Mouse (Mus musculus) erythroblast, embryonic 14.5 days (primary cell): ENCODE measurements around the gene Sde2. TPM values are rescaled to one million over a fixed set of nuclear protein-coding genes. Genes with fewer than 3 reads are reported as not detected.

Experiments used
- H3K27me3 ChIP-seq: 2 replicates; pipeline ENCODE4 v1.6.1; 2012; ENCODE audit warnings: inconsistent platforms; ENCODE audit not compliant: control insufficient read depth
- H3K36me3 ChIP-seq: 2 replicates; pipeline ENCODE4 v1.6.1; 2012; ENCODE audit warnings: mild to moderate bottlenecking, inconsistent platforms; ENCODE audit not compliant: control insufficient read depth
- H3K4me1 ChIP-seq: 2 replicates; pipeline ENCODE4 v1.6.1; 2012; ENCODE audit warnings: inconsistent platforms; ENCODE audit not compliant: control insufficient read depth
- H3K4me3 ChIP-seq: replicated peaks from 2 replicates; pipeline ENCODE3; 2012; ENCODE audit warnings: moderate library complexity, mild to moderate bottlenecking, inconsistent platforms
- H3K9me3 ChIP-seq: 2 replicates; pipeline ENCODE4 v1.6.1; 2012; ENCODE audit warnings: low read length, inconsistent platforms, mixed read lengths; ENCODE audit not compliant: control insufficient read depth
- GATA1 ChIP-seq: IDR thresholded peaks from 2 replicates; pipeline ENCODE4 v1.6.1; 2012; ENCODE audit warnings: low read length, inconsistent platforms, mixed read lengths
- TAL1 ChIP-seq: IDR thresholded peaks from 3 replicates; pipeline ENCODE4 v1.6.1; 2012; ENCODE audit warnings: low read length, inconsistent platforms, mixed read lengths
- polyA plus RNA-seq: library from polyadenylated mRNA; stranded (reverse); fragments of >175 nt; gene quantifications from 2 replicates; pipeline ENCODE4 v1.2.3, GENCODE M21; 2012

Gene Sde2
- polyA plus RNA-seq, 1 experiment = 2.5 TPM

DNA sequence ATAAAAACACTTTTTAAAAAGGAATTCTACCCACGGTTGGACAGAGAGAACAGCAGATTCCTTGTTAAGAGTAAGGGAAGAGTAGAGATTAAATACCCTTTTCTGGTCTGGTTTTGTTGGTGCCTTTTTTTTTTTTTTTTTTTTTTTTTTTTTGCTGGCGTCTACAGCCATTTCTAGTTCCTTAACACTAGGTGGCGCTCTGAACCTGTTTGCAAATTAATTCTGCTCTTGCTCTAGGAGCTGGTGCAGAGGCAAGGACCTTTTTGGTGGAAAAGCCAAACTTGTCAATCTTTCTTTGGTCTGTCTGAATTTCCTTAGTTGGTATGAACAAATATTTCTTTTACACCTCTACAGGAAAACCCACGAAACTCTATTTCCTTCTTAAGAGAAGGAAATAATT, 50.2 kb downstream of the Sde2 start:
- peaks cover 56% of the 10 kb centered on the region for H3K4me1 ChIP-seq
- peaks cover 5% of the 10 kb centered on the region for H3K9me3 ChIP-seq
- H3K27me3 ChIP-seq = no peaks in the 10 kb centered on the region; the same call in 1 of the 2 replicates
- H3K36me3 ChIP-seq = peaks cover 15% of the 10 kb centered on the region
- TF ChIP-seq TAL1 (no peak; the same call in 2 of the 3 replicates), GATA1 (no peak)
- no peak overlapping the region for H3K4me3 ChIP-seq

DNA sequence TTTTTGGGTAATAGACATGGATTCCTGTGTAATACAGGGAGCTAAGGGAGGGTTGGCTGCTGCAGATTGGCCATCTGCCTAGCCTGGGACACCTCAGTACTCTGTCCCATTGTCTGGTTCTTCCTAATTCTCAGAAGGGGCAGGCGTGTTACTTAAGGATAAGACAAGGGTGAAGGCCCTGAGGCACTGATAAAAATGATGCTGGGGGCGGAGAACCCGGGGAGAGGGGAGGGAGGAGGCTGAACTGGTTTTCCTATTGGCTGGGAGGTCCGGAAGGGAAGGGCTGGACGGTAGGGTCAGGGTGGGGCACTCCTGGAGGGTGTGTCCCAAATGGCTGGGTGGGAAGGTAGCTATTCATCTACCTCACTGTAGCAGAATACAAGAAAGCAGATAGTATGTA, 52.0 kb downstream of the Sde2 start:
- peaks cover 33% of the 10 kb centered on the region for H3K36me3 ChIP-seq
- peak overlapping the region; percentile 87 for H3K4me3 ChIP-seq
- no peaks in the 10 kb centered on the region; the same call in 1 of the 2 replicates for H3K27me3 ChIP-seq
- TF ChIP-seq TAL1 = peak; percentile 87
- TF ChIP-seq GATA1 = peak; percentile 89
- peaks cover 72% of the 10 kb centered on the region for H3K4me1 ChIP-seq
- H3K9me3 ChIP-seq = peaks cover 8% of the 10 kb centered on the region

DNA sequence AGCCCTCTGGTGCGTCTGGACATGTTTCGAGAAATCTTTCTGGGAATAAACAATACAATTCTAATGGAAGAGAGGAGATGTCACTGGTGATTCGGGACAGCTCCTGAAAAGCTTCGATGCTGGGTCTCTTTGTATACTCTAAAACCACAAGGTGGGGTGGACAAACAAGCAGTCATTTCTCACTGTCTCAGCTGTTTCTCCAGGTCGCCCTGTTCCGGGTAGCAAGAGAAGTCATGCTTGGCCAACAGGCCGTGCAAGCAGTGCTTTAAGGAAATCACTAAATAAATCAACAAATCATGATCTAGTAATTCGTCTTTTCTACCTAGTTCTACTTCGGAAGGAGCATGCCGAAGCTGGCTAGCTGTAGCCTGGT, 52.7 kb downstream of the Sde2 start:
- H3K36me3 ChIP-seq = peaks cover 41% of the 10 kb centered on the region
- H3K9me3 ChIP-seq = peaks cover 8% of the 10 kb centered on the region
- peak overlapping the region; percentile 87 for H3K4me3 ChIP-seq
- TF ChIP-seq GATA1 (no peak), TAL1 (no peak)
- H3K4me1 ChIP-seq = peaks cover 74% of the 10 kb centered on the region
- no peaks in the 10 kb centered on the region; the same call in 1 of the 2 replicates for H3K27me3 ChIP-seq

DNA sequence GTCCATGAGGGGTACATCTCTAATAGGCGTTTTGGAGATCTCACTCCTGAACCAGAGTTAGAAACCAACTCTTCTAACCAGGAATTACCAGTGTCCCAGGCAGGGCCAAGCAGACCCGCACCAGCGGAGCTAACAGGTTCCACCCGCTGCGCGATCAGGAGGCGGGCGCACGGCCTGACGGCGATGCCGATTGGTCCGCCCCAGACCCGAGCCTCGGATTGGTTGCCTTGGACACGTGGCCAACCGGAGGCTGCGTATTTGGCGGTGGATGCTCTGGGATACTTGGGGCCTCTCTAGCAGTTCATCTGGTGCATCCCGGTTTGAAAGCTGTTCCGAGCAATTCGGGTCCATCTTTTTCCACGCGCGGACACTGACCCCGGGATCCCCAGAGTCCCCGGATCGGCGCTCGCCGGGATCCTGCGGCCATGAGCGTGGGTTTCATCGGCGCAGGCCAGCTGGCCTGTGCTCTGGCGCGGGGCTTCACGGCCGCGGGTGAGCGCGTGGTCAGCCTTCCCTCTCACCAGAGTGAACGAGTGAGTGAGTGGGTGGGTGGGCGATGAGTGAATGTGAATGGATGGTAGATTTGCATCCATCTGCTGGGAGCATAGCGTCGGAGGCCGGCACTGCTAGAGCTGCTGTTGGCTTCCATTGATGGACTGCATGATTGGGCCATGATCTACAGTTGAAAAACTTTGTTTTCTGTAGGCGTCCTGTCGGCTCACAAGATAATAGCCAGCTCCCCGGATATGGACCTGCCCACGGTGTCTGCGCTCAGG, 53.3 kb downstream of the Sde2 start, which contains the start of gene Pycr2:
Gene Pycr2, plus strand, starts transcription at position 255 of the 776 bp plus-strand sequence.
- peaks cover 46% of the 10 kb centered on the region for H3K36me3 ChIP-seq
- no peak for TF ChIP-seq GATA1
- no peak for TF ChIP-seq TAL1
- H3K27me3 ChIP-seq = no peaks in the 10 kb centered on the region; the same call in 1 of the 2 replicates
- peaks cover 8% of the 10 kb centered on the region for H3K9me3 ChIP-seq
- peaks cover 77% of the 10 kb centered on the region for H3K4me1 ChIP-seq
- H3K4me3 ChIP-seq = peak within 1 kb of the TSS; percentile 87

DNA sequence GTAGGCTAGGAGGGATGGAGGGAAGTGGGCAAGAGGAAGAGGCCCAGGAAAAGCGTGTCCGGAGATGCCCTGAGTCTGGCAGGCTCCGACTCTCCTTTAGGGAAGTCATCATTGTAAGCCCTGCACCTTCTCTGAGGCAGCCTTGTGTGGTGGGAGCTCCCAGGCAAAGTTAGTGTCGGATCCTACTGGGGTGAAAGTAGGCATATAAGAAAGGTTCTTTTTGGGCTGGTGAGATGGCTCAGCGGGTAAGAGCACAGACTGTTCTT, 53.8 kb downstream of the Sde2 start:
- H3K27me3 ChIP-seq = no peaks in the 10 kb centered on the region; the same call in 1 of the 2 replicates
- peaks cover 8% of the 10 kb centered on the region for H3K9me3 ChIP-seq
- peaks cover 52% of the 10 kb centered on the region for H3K36me3 ChIP-seq
- peak overlapping the region; percentile 87 for H3K4me3 ChIP-seq
- peaks cover 78% of the 10 kb centered on the region for H3K4me1 ChIP-seq
- no peak for TF ChIP-seq TAL1
- no peak for TF ChIP-seq GATA1

DNA sequence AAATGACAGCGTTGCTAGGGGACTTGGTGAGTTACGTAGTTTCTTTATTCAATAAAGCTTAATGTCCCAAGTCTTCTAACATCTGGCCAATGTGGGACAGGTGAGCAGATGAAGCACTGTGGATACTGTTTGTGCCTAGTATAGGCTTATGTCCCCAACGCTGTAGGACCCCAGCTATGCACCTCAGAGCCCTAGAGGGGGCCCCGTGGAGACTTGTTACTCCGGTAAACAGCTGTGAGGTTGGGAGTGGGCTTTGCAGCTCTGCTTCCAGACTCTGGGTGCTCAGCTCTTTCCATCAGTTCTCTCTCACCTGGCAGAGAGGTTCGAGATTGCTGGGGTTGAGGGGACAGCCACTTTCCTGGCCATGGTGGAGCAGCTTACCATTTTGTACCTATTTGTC, 54.4 kb downstream of the Sde2 start:
- H3K36me3 ChIP-seq = peaks cover 52% of the 10 kb centered on the region
- H3K4me3 ChIP-seq = peak overlapping the region; percentile 87
- H3K27me3 ChIP-seq = no peaks in the 10 kb centered on the region; the same call in 1 of the 2 replicates
- peaks cover 8% of the 10 kb centered on the region for H3K9me3 ChIP-seq
- H3K4me1 ChIP-seq = peaks cover 74% of the 10 kb centered on the region
- TF ChIP-seq TAL1 (no peak), GATA1 (no peak)

DNA sequence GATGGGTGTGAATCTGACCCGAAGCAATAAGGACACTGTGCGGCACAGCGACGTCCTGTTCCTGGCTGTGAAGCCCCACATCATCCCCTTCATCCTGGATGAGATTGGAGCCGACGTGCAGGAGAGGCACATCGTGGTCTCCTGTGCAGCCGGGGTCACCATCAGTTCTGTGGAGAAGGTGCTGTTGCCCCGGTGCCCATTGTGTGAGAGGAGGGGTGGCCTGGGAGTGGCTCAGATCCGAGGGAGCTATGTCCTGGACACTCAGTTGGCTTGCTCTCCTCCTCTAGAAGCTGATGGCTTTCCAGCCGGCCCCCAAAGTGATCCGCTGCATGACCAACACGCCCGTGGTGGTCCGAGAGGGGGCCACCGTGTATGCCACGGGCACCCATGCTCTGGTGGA, 54.9 kb downstream of the Sde2 start:
- peaks cover 8% of the 10 kb centered on the region for H3K9me3 ChIP-seq
- no peak for TF ChIP-seq GATA1
- no peak for TF ChIP-seq TAL1
- H3K36me3 ChIP-seq = peaks cover 52% of the 10 kb centered on the region
- H3K4me3 ChIP-seq = peak overlapping the region; percentile 87
- H3K4me1 ChIP-seq = peaks cover 72% of the 10 kb centered on the region
- H3K27me3 ChIP-seq = no peaks in the 10 kb centered on the region; the same call in 1 of the 2 replicates

DNA sequence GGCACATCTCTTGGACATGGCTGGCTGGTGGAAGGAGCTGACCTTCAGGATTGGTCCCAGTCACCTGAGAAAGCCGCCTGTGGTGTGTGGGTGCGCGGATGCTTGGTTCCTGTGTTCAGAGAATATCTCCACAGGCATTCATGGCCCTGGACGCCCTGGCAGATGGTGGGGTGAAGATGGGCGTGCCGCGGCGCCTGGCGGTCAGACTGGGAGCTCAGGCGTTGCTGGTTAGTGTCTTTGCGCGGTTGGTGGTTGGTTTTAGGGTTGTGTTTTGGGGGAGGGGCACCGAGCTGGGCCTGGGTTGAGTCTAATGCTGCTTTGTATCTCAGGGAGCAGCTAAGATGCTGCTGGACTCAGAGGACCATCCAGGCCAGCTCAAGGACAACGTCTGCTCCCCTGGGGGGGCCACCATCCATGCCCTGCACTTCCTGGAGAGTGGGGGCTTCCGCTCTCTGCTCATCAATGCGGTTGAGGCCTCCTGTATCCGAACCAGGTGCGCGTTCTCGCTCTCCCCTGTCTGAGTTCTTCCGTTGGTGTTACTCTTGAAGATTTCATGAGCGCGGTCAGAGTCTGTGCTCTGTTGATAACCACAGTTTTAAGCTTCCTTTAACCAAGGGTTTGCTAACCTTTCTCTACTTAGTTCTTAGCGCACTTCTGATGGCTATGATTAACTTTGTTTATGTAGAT, 55.7 kb downstream of the Sde2 start:
- H3K4me3 ChIP-seq = peak overlapping the region; percentile 87
- peaks cover 72% of the 10 kb centered on the region for H3K4me1 ChIP-seq
- TF ChIP-seq GATA1 (no peak), TAL1 (no peak)

DNA sequence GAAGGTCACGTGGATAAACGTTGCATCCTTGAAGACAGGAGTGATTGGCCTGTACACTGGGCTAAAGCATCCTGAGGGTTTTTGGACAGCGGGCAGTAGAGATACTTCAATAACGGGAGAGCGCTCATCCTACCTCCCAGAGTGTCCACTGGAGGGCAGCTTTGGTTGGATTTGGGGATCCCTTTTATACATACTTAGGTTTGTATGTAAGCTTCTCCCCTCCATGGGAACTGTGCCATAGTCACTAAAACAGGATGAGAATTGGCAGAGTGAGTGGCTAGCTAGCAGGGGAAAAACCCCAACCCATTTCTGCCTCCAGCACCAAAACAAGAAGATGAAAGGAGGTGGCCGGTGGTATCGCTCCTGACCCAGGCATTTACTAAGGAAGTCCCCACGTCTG, 60.2 kb downstream of the Sde2 start:
- no peak overlapping the region for H3K4me3 ChIP-seq
- peaks cover 37% of the 10 kb centered on the region for H3K36me3 ChIP-seq
- H3K9me3 ChIP-seq = peaks cover 5% of the 10 kb centered on the region
- no peaks in the 10 kb centered on the region; the same call in 1 of the 2 replicates for H3K27me3 ChIP-seq
- TF ChIP-seq TAL1 = no peak
- no peak for TF ChIP-seq GATA1
- peaks cover 70% of the 10 kb centered on the region for H3K4me1 ChIP-seq

More for the DNA sequence above, 55.7 kb downstream of the Sde2 start:
- H3K27me3 ChIP-seq = no peaks in the 10 kb centered on the region; the same call in 1 of the 2 replicates
- peaks cover 52% of the 10 kb centered on the region for H3K36me3 ChIP-seq
- peaks cover 8% of the 10 kb centered on the region for H3K9me3 ChIP-seq
